Mouse (Mus musculus): ENCODE measurements around the gene Vmn1r82. TPM values are rescaled to one million over a fixed set of nuclear protein-coding genes. Genes with fewer than 3 reads are reported as not detected.

The Vmn1r82 gene
- not detected in 2 replicates for polyA plus RNA-seq (2012; ENCODE audit: insufficient read depth, low replicate concordance)

- Histone ChIP-seq H3K4me3 (replicated peaks) (no peak within 1 kb of the TSS), H3K9me3 (peaks cover 2% of the 10 kb centered on the region), H3K27me3 (replicated peaks) (no peaks in the 10 kb centered on the region), H3K36me3 (replicated peaks; ENCODE audit: low read length) (no peaks in the 10 kb centered on the region), H3K4me1 (no peaks in the 10 kb centered on the region)
- TF ChIP-seq FLI1 (IDR thresholded peaks at IDR 0.05; ENCODE audit: low read length), result no peak
- no peak for TF ChIP-seq GATA1 (IDR thresholded peaks at IDR 0.05; ENCODE audit: borderline replicate concordance, low read length)
Measured at GRCm38 (mm10) chr7:12300130-12300529, at the start of gene Vmn1r82. Gene Vmn1r82, plus strand, starts transcription at chr7:12300430.

- no peak within 1 kb of the TSS for H3K4me3 ChIP-seq (replicated peaks)
- TF ChIP-seq GATA1 (IDR thresholded peaks at IDR 0.05; ENCODE audit: borderline replicate concordance, low read length) (no peak), FLI1 (IDR thresholded peaks at IDR 0.05; ENCODE audit: low read length) (no peak)
- H3K9me3 ChIP-seq, result peaks cover 4% of the 10 kb centered on the region; the same call in 1 of the 2 replicates
- no peaks in the 10 kb centered on the region for H3K36me3 ChIP-seq (replicated peaks; ENCODE audit: low read length)
- H3K27me3 ChIP-seq (replicated peaks), result no peaks in the 10 kb centered on the region
- no peaks in the 10 kb centered on the region; the same call in 1 of the 2 replicates for H3K4me1 ChIP-seq
Measured at GRCm38 (mm10) chr7:12268169-12268568, 32.1 kb upstream of the Vmn1r82 start, which contains the start of gene Vmn1r81. Gene Vmn1r81, minus strand, starts transcription at chr7:12268269.

- Histone ChIP-seq H3K4me3 (replicated peaks) (no peak within 1 kb of the TSS), H3K4me1 (no peaks in the 10 kb centered on the region), H3K36me3 (replicated peaks; ENCODE audit: low read length) (no peaks in the 10 kb centered on the region), H3K9me3 (peaks cover 14% of the 10 kb centered on the region), H3K27me3 (replicated peaks) (no peaks in the 10 kb centered on the region)
- TF ChIP-seq GATA1 (IDR thresholded peaks at IDR 0.05; ENCODE audit: borderline replicate concordance, low read length) (no peak), FLI1 (IDR thresholded peaks at IDR 0.05; ENCODE audit: low read length) (no peak)
Measured at GRCm38 (mm10) chr7:12329381-12329780, 29.2 kb downstream of the Vmn1r82 start, which contains the start of gene Vmn1r83. Gene Vmn1r83, minus strand, starts transcription at chr7:12329481.

Other genes with a start within 250 kb of the Vmn1r82 start
- gene Vmn1r78, start 150.2 kb upstream of the Vmn1r82 start, polyA plus RNA-seq (2012; ENCODE audit: insufficient read depth, low replicate concordance), result not detected in 2 replicates
- gene Vmn1r79, start 129.2 kb upstream of the Vmn1r82 start, polyA plus RNA-seq (2012; ENCODE audit: insufficient read depth, low replicate concordance), result not detected in 2 replicates
- gene Vmn1r80, start 111.1 kb upstream of the Vmn1r82 start, polyA plus RNA-seq (2012; ENCODE audit: insufficient read depth, low replicate concordance), result 0.03 TPM in 1 of 2 replicates, not detected in the other
- not detected in 2 replicates for gene Vmn1r81, start 32.2 kb upstream of the Vmn1r82 start, polyA plus RNA-seq (2012; ENCODE audit: insufficient read depth, low replicate concordance)
- not detected in 2 replicates for gene Vmn1r83, start 29.1 kb downstream of the Vmn1r82 start, polyA plus RNA-seq (2012; ENCODE audit: insufficient read depth, low replicate concordance)
- 2.0 TPM in 1 of 2 replicates, not detected in the other for gene Vmn1r84, start 68.8 kb downstream of the Vmn1r82 start, polyA plus RNA-seq (2012; ENCODE audit: insufficient read depth, low replicate concordance)
- not detected in 2 replicates for gene Zfp551, start 122.3 kb downstream of the Vmn1r82 start, polyA plus RNA-seq (2012; ENCODE audit: insufficient read depth, low replicate concordance)
- gene Zfp606, start 177.9 kb downstream of the Vmn1r82 start, polyA plus RNA-seq (2012; ENCODE audit: insufficient read depth, low replicate concordance), result 1.1 and 1.3 TPM in 2 replicates
- gene 2900092C05Rik, start 212.1 kb downstream of the Vmn1r82 start, polyA plus RNA-seq (2012; ENCODE audit: insufficient read depth, low replicate concordance), result not detected in 2 replicates

All from megakaryocyte, embryonic 14.5 days (primary cell).